Mouse (Mus musculus) midbrain, postnatal 0 days (tissue): ENCODE measurements around the gene Epgn. TPM values are rescaled to one million over a fixed set of nuclear protein-coding genes. Genes with fewer than 3 reads are reported as not detected.

ENCODE experiments used
- ATAC-seq: fragments of 200-750 bp; cut with Nextera tagmentation; 2 replicates; pipeline ENCODE4 v1.8.0; 2017; ENCODE audit warnings: moderate number of reproducible peaks, mild to moderate bottlenecking, moderate TSS enrichment, moderate library complexity; ENCODE audit not compliant: low FRiP score
- DNase-seq: peaks from one replicate; pipeline ENCODE4 v3.0.0-alpha.2; 2015; ENCODE audit warnings: low spot score
- H3K27ac ChIP-seq: fragments of 300-500 bp; sonication (generic); 2 replicates; pipeline ENCODE4 v1.5.1; 2014; ENCODE audit warnings: low read depth, mild to moderate bottlenecking, low read length, mixed read lengths
- H3K27me3 ChIP-seq: fragments of 300-500 bp; sonication (generic); 2 replicates; pipeline ENCODE4 v1.6.1; 2014; ENCODE audit warnings: low read length, control low read depth, mixed read lengths; ENCODE audit not compliant: insufficient read depth
- H3K36me3 ChIP-seq: fragments of 300-500 bp; sonication (generic); 2 replicates; pipeline ENCODE4 v1.6.1; 2014; ENCODE audit warnings: low read length, control low read depth, mixed read lengths; ENCODE audit not compliant: insufficient read depth
- H3K4me1 ChIP-seq: fragments of 300-500 bp; sonication (generic); 2 replicates; pipeline ENCODE4 v1.6.1; 2014; ENCODE audit warnings: mild to moderate bottlenecking, control low read depth, antibody characterized with exemption, low read length, mixed read lengths; ENCODE audit not compliant: insufficient read depth
- H3K4me2 ChIP-seq: fragments of 300-500 bp; sonication (generic); 2 replicates; pipeline ENCODE4 v1.6.1; 2014; ENCODE audit warnings: low read depth, mild to moderate bottlenecking, low read length, mixed read lengths; ENCODE audit not compliant: poor library complexity, severe bottlenecking
- H3K4me3 ChIP-seq: fragments of 300-500 bp; sonication (generic); 2 replicates; pipeline ENCODE4 v1.5.1; 2014; ENCODE audit warnings: low read depth, mild to moderate bottlenecking, low read length, moderate library complexity
- H3K9ac ChIP-seq: fragments of 300-500 bp; sonication (generic); replicated peaks from 2 replicates; pipeline ENCODE4 v1.6.1; 2014; ENCODE audit warnings: mild to moderate bottlenecking, low read length, moderate library complexity, mixed read lengths; ENCODE audit not compliant: poor library complexity, severe bottlenecking
- H3K9me3 ChIP-seq: fragments of 300-500 bp; sonication (generic); 2 replicates; pipeline ENCODE4 v1.6.1; 2016; ENCODE audit warnings: low read length, control low read depth
- CTCF ChIP-seq: IDR thresholded peaks from 2 replicates; pipeline ENCODE4 v1.5.1; 2016; ENCODE audit warnings: antibody characterized with exemption, mild to moderate bottlenecking
- WGBS: fragments of 180-500 bp; shearing (Covaris S2); extraction: QIAGEN DNeasy Blood & Tissue Kit; methylation state at CpG from one replicate; pipeline ENCODE4 v1.1.7; 2014; 5-methylcytosine and 5-hydroxymethylcytosine counted together
- polyA plus RNA-seq: library from polyadenylated mRNA; unstranded; fragments of >200 nt; fragmentation: Nextera tagmentation; extraction: Ambion mirVana; gene quantifications from 2 replicates; pipeline ENCODE4 v1.2.1, GENCODE M21; 2015
- total RNA-seq: library from RNA; depleted of rRNA; stranded (reverse); fragments of >200 nt; gene quantifications from 2 replicates; pipeline ENCODE4 v1.2.3, GENCODE M21; 2014

The Epgn gene
- total and polyA plus RNA-seq, 2 experiments from 2014 or later, result 0.16 TPM; not detected in 1

DNA sequence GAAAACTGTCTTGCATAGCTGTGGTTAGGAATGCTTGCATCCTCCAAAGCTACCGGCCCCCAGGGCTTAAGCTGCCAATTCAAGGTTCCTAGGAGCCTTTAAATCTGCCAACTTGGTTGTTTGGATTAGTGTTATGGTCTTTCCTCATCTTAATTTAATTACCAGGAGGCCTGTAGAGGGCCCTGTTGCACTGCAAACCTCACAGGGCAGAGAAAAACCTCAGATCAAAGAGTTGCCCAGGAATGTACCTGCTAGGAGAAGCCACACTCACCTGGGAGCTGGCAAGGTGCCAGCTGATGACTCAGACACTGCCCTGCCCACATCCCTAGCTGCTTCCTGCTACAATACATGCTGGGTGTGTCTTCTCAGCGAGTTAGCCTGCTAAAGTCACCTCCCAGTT, 11.3 kb downstream of the Epgn start:
- no peaks in the 10 kb centered on the region for H3K4me1 ChIP-seq
- no peak overlapping the region for H3K9ac ChIP-seq
- no peaks in the 10 kb centered on the region for H3K9me3 ChIP-seq
- no peak overlapping the region for H3K4me2 ChIP-seq
- H3K27ac ChIP-seq, result no peak overlapping the region
- peak; percentile 15 for DNase-seq
- no peak for ATAC-seq
- no peaks in the 10 kb centered on the region for H3K27me3 ChIP-seq
- 18% methylated on average over 2 of the region's 2 CpGs for WGBS
- TF ChIP-seq CTCF, result 0 out of 2 replicates have a peak, but pooled peaks have one; percentile 15
- H3K36me3 ChIP-seq, result no peaks in the 10 kb centered on the region
- no peak overlapping the region for H3K4me3 ChIP-seq

- DNase-seq, result no peak
- TF ChIP-seq CTCF, result no peak
- no peaks in the 10 kb centered on the region for H3K27me3 ChIP-seq
- H3K4me3 ChIP-seq, result no peak overlapping the region
- no peak overlapping the region for H3K27ac ChIP-seq
- no peak for ATAC-seq
- no peaks in the 10 kb centered on the region for H3K36me3 ChIP-seq
- no peaks in the 10 kb centered on the region for H3K4me1 ChIP-seq
- no peak overlapping the region for H3K4me2 ChIP-seq
- H3K9ac ChIP-seq, result no peak overlapping the region
- WGBS, result 86% methylated on average over 2 of the region's 2 CpGs
- H3K9me3 ChIP-seq, result no peaks in the 10 kb centered on the region
These were observed 11.7 kb downstream of the Epgn start for GRCm38 (mm10) chr5:91038963-91039362.

GRCm38 (mm10) chr5:91047987-91048386, 20.7 kb downstream of the Epgn start:
- DNase-seq, result no peak
- WGBS, result 85% methylated on average over 6 of the region's 6 CpGs
- ATAC-seq, result no peak

DNA sequence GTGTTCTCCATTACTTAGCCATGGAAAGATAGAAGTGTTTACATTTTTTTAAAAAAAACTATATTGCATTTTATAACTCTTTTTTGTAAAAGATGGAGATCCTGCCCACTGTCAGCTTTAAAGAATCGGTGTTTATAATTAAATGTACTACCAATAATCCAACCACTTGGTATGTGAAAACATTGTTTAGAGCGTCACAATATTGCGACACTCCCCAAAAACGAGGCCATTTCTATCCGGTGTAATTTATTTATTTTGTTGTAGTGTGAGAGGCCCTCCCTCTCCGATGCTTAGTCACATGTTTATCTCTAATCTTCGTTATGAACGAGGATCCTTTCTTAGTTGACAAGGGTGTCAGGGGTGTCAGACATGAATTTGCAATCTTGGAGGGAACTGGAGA, 21.1 kb downstream of the Epgn start:
- whole genome bisulfite sequencing, result 88% methylated on average over 8 of the region's 8 CpGs
- H3K27me3 ChIP-seq, result no peaks in the 10 kb centered on the region
- H3K36me3 ChIP-seq, result no peaks in the 10 kb centered on the region
- H3K27ac ChIP-seq, result no peak overlapping the region
- DNase-seq (no peak), ATAC-seq (no peak)
- no peak overlapping the region for H3K9ac ChIP-seq
- H3K4me3 ChIP-seq, result no peak overlapping the region
- H3K4me1 ChIP-seq, result no peaks in the 10 kb centered on the region
- no peaks in the 10 kb centered on the region for H3K9me3 ChIP-seq
- no peak for TF ChIP-seq CTCF
- no peak overlapping the region for H3K4me2 ChIP-seq

More at GRCm38 (mm10) chr5:91047987-91048386, 20.7 kb downstream of the Epgn start:
- Histone ChIP-seq H3K4me1 (no peaks in the 10 kb centered on the region), H3K9ac (no peak overlapping the region), H3K9me3 (no peaks in the 10 kb centered on the region), H3K27ac (no peak overlapping the region), H3K27me3 (no peaks in the 10 kb centered on the region), H3K36me3 (no peaks in the 10 kb centered on the region), H3K4me2 (no peak overlapping the region), H3K4me3 (no peak overlapping the region)
- TF ChIP-seq CTCF, result no peak

DNA sequence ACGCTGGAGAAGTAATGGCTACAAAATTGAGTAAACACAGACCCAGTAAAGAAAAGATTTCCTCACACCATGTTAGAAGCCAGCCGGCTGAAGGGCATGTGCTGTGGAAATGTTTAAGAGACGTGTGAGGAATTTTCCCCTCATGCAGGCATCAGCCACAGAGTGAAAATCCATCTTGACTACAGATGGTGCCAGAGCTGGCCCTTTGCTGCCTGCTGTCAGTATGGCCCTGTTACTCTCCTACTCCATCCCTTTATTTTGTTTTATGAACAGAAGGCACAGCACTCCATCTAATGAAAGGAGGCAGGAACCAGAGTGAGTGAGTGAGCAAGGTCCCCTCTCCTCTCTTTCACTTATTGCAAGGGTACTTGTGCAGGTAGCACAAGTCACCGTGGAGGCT, 45.1 kb downstream of the Epgn start:
- H3K36me3 ChIP-seq, result no peaks in the 10 kb centered on the region
- DNase-seq, result no peak
- no peak overlapping the region for H3K4me3 ChIP-seq
- WGBS, result 79% methylated on average over 4 of the region's 4 CpGs
- H3K9me3 ChIP-seq, result no peaks in the 10 kb centered on the region
- no peak overlapping the region for H3K27ac ChIP-seq
- TF ChIP-seq CTCF, result no peak
- H3K9ac ChIP-seq, result no peak overlapping the region
- no peak overlapping the region for H3K4me2 ChIP-seq
- ATAC-seq, result no peak
- peaks cover 8% of the 10 kb centered on the region; the same call in 1 of the 2 replicates for H3K27me3 ChIP-seq
- peaks cover 7% of the 10 kb centered on the region; the same call in 1 of the 2 replicates for H3K4me1 ChIP-seq

GRCm38 (mm10) chr5:91073626-91074025, 46.4 kb downstream of the Epgn start:
- Histone ChIP-seq H3K4me3 (no peak overlapping the region), H3K4me2 (no peak overlapping the region), H3K36me3 (no peaks in the 10 kb centered on the region), H3K4me1 (peaks cover 7% of the 10 kb centered on the region; the same call in 1 of the 2 replicates), H3K9ac (no peak overlapping the region), H3K9me3 (no peaks in the 10 kb centered on the region), H3K27ac (no peak overlapping the region), H3K27me3 (peaks cover 8% of the 10 kb centered on the region; the same call in 1 of the 2 replicates)
- no peak for TF ChIP-seq CTCF
- no peak for ATAC-seq
- DNase-seq, result no peak
- WGBS, result 84% methylated on average over 8 of the region's 8 CpGs
